Mouse (Mus musculus) C2C12 (cell line): Measurements from ENCODE around the gene Oaf.

Experiments
- CEBPB ChIP-seq: IDR thresholded peaks from one replicate; pipeline ENCODE4 v1.6.1; 2011; ENCODE audit warnings: low read depth, mild to moderate bottlenecking, control low read depth, moderate library complexity
- CTCF ChIP-seq: IDR thresholded peaks from one replicate; pipeline ENCODE4 v1.5.1; 2011; ENCODE audit not compliant: control insufficient read depth, insufficient read depth, insufficient read length
- MAX ChIP-seq: IDR thresholded peaks from one replicate; pipeline ENCODE4 v1.6.1; 2011; ENCODE audit warnings: mild to moderate bottlenecking, control low read depth
- USF1 ChIP-seq: IDR thresholded peaks from one replicate; pipeline ENCODE4 v1.6.1; 2011; ENCODE audit warnings: low read depth, mild to moderate bottlenecking, control low read depth, moderate library complexity

DNA sequence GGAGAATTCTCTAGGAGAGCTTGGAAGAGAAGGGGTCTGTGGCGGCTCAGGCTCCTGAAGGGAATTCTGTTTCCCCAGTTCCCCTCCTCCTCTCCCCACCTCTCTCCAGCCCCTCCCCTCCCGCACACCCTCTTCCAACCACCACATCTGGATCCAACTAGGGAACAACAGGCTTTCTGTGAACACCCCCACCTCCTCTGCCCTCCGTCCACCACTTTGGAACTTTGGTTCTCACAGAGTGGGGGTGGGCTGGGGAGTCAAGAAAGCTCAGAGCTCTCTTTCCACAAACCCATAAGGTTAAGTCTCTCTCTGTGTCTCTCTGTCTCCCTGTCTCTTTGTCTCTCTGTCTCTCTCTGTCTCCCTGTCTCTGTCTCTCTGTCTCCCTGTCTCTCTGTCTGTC, 13.1 kb upstream of the Oaf start:
- TF ChIP-seq CTCF, result no peak
- no peak for TF ChIP-seq CEBPB
- TF ChIP-seq MAX, result no peak
- no peak for TF ChIP-seq USF1
